Mouse (Mus musculus) fat pad, adult 2 months (tissue): Measurements from ENCODE around the gene Nadsyn1.

Experiments used
- DNase-seq: peaks from one replicate; pipeline ENCODE4 v3.0.0-alpha.2; 2011; ENCODE audit warnings: low read depth, low spot score; ENCODE audit errors: extremely low read depth

The Nadsyn1 gene

GRCm38 (mm10) chr7:143822375-143823265 is at the start of gene Nadsyn1, which contains the start of gene Dhcr7:
Nadsyn1 (minus strand) TSS chr7:143822849.
Dhcr7 (plus strand) TSS chr7:143823145.
- DNase-seq: no peak

- DNase-seq: no peak
Measured at GRCm38 (mm10) chr7:143868874-143869273, 46.2 kb upstream of the Nadsyn1 start.

- DNase-seq: no peak
Measured at GRCm38 (mm10) chr7:143866538-143866937, 43.9 kb upstream of the Nadsyn1 start, which contains the start of gene Gm498. Gm498 (plus strand) TSS chr7:143866838.

GRCm38 (mm10) chr7:143848768-143849482 is 26.3 kb upstream of the Nadsyn1 start:
- DNase-seq: no peak

- no peak for DNase-seq
Measured at GRCm38 (mm10) chr7:143848127-143848767, 25.6 kb upstream of the Nadsyn1 start.

- peak; percentile 96 for DNase-seq
Measured at GRCm38 (mm10) chr7:143841301-143841700, 18.7 kb upstream of the Nadsyn1 start.

- DNase-seq: no peak
Measured at GRCm38 (mm10) chr7:143840121-143840520, 17.5 kb upstream of the Nadsyn1 start.

- DNase-seq: no peak
Measured at GRCm38 (mm10) chr7:143837705-143838358, 15.2 kb upstream of the Nadsyn1 start.

- DNase-seq: no peak
Measured at GRCm38 (mm10) chr7:143834972-143835371, 12.3 kb upstream of the Nadsyn1 start.

GRCm38 (mm10) chr7:143834316-143834715 is 11.7 kb upstream of the Nadsyn1 start:
- DNase-seq: no peak

- no peak for DNase-seq
Measured at GRCm38 (mm10) chr7:143833581-143834190, 11.0 kb upstream of the Nadsyn1 start.

GRCm38 (mm10) chr7:143832611-143833010 is 10.0 kb upstream of the Nadsyn1 start:
- no peak for DNase-seq

- no peak for DNase-seq
Measured at GRCm38 (mm10) chr7:143832196-143832595, 9.5 kb upstream of the Nadsyn1 start.

GRCm38 (mm10) chr7:143830399-143830798 is 7.8 kb upstream of the Nadsyn1 start:
- DNase-seq: no peak

GRCm38 (mm10) chr7:143829504-143830331 is 7.1 kb upstream of the Nadsyn1 start:
- no peak for DNase-seq

GRCm38 (mm10) chr7:143826985-143827384 is 4.3 kb upstream of the Nadsyn1 start:
- DNase-seq: no peak

- no peak for DNase-seq
Measured at GRCm38 (mm10) chr7:143823266-143823605, 587 bp upstream of the Nadsyn1 start.

- no peak for DNase-seq
Measured at GRCm38 (mm10) chr7:143821241-143821640, 1.4 kb downstream of the Nadsyn1 start.

- no peak for DNase-seq
Measured at GRCm38 (mm10) chr7:143819201-143819600, 3.4 kb downstream of the Nadsyn1 start.

GRCm38 (mm10) chr7:143808909-143809308 is 13.7 kb downstream of the Nadsyn1 start:
- no peak for DNase-seq
